Mouse (Mus musculus) cortical plate, adult 2 months (tissue): Measurements from ENCODE around the gene Rel.

Experiments used
- CTCF ChIP-seq: fragments of 200-500 bp; IDR thresholded peaks from 2 replicates; pipeline ENCODE4 v1.5.1; 2011; ENCODE audit warnings: mild to moderate bottlenecking, control low read depth, low read length; ENCODE audit not compliant: insufficient read depth; ENCODE audit errors: extremely low read depth
- POLR2A ChIP-seq: fragments of 200-500 bp; IDR thresholded peaks from 2 replicates; pipeline ENCODE4 v1.6.1; 2011; ENCODE audit warnings: mild to moderate bottlenecking, low read length, control low read depth; ENCODE audit not compliant: insufficient read depth; ENCODE audit errors: extremely low read depth

DNA sequence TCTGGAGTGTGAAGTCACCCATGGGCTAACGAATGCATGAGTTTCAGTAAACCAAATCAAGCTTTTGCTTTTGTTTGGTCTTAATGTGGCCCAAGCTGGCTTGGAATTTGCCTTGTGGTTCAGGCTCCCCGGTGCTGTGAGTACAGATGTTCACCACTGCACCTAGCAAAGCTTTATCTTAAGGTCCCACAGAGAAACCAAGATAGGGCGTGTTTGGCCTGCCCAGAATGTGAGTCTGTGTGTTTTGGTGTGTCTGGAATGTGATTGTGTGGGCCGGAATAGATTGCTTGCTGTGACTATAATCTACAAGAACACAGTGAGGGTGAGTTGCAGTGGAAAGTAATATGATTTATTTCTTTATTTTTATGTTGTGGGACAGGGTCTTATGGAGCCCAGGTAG is 40.6 kb downstream of the Rel start:
- TF ChIP-seq CTCF (no peak), POLR2A (no peak)
